Mouse (Mus musculus): ENCODE measurements around the gene Glud1. TPM values are rescaled to one million over a fixed set of nuclear protein-coding genes. Genes with fewer than 3 reads are reported as not detected.

Gene Glud1
- polyA plus RNA-seq, 1 experiment, result 95.8 TPM

GRCm38 (mm10) chr14:34370921-34371320 is 60.4 kb downstream of the Glud1 start:
- Histone ChIP-seq H3K4me2 (ENCODE audit: low read depth) (no peak overlapping the region), H3ac (ENCODE audit: control insufficient read depth, insufficient read length) (no peak overlapping the region), H3K27me3 (ENCODE audit: control insufficient read depth, insufficient read depth, insufficient read length) (no peaks in the 10 kb centered on the region), H3K4me3 (no peak overlapping the region), H3K79me2 (ENCODE audit: control insufficient read depth, insufficient read depth) (no peaks in the 10 kb centered on the region), H3K36me3 (ENCODE audit: control insufficient read depth, insufficient read depth) (no peaks in the 10 kb centered on the region)
- TF ChIP-seq TCF12 (IDR thresholded peaks at IDR 0.05; ENCODE audit: insufficient read depth, poor library complexity, severe bottlenecking), result no peak
- TF ChIP-seq CEBPB (IDR thresholded peaks at IDR 0.05; ENCODE audit: insufficient read depth, poor library complexity, severe bottlenecking), result no peak
- no peak for TF ChIP-seq POLR2AphosphoS2 (IDR thresholded peaks at IDR 0.05; ENCODE audit: insufficient read length, low read depth)
- TF ChIP-seq REST (IDR thresholded peaks at IDR 0.05; ENCODE audit: insufficient read depth, insufficient read length), result no peak
- no peak for TF ChIP-seq MAX (IDR thresholded peaks at IDR 0.05; ENCODE audit: low read depth)
- TF ChIP-seq USF1 (IDR thresholded peaks at IDR 0.05; ENCODE audit: low read depth), result no peak
- no peak for TF ChIP-seq TCF3 (IDR thresholded peaks at IDR 0.05; ENCODE audit: insufficient read length, low read depth)
- no peak for TF ChIP-seq SRF (IDR thresholded peaks at IDR 0.05; ENCODE audit: control insufficient read depth, insufficient read length, low read depth)
- no peak for TF ChIP-seq POLR2A (IDR thresholded peaks at IDR 0.05; ENCODE audit: insufficient read length, low read depth)
- no peak for TF ChIP-seq E2F4 (IDR thresholded peaks at IDR 0.05; ENCODE audit: insufficient read depth)
- no peak for TF ChIP-seq MYOD1 (IDR thresholded peaks at IDR 0.05; ENCODE audit: control insufficient read depth in 1 of 3, insufficient read length in 2 of 3, low read depth in 2 of 3)
- TF ChIP-seq MYOG (IDR thresholded peaks at IDR 0.05; ENCODE audit: control insufficient read depth in 1 of 3, insufficient read depth in 1 of 3, insufficient read length in 2 of 3, low read depth in 2 of 3), result no peak

GRCm38 (mm10) chr14:34371763-34372162 is 61.2 kb downstream of the Glud1 start:
- H3K4me3 ChIP-seq, result no peak overlapping the region
- no peaks in the 10 kb centered on the region for H3K79me2 ChIP-seq (ENCODE audit: control insufficient read depth, insufficient read depth)
- no peak overlapping the region for H3K4me2 ChIP-seq (ENCODE audit: low read depth)
- H3K27me3 ChIP-seq (ENCODE audit: control insufficient read depth, insufficient read depth, insufficient read length), result no peaks in the 10 kb centered on the region
- H3K36me3 ChIP-seq (ENCODE audit: control insufficient read depth, insufficient read depth), result no peaks in the 10 kb centered on the region
- H3ac ChIP-seq (ENCODE audit: control insufficient read depth, insufficient read length), result no peak overlapping the region
- TF ChIP-seq MYOG (IDR thresholded peaks at IDR 0.05; ENCODE audit: control insufficient read depth in 1 of 3, insufficient read depth in 1 of 3, insufficient read length in 2 of 3, low read depth in 2 of 3), result no peak
- TF ChIP-seq REST (IDR thresholded peaks at IDR 0.05; ENCODE audit: insufficient read depth, insufficient read length), result no peak
- TF ChIP-seq CEBPB (IDR thresholded peaks at IDR 0.05; ENCODE audit: insufficient read depth, poor library complexity, severe bottlenecking), result no peak
- no peak for TF ChIP-seq MYOD1 (IDR thresholded peaks at IDR 0.05; ENCODE audit: control insufficient read depth in 1 of 3, insufficient read length in 2 of 3, low read depth in 2 of 3)
- TF ChIP-seq TCF3 (IDR thresholded peaks at IDR 0.05; ENCODE audit: insufficient read length, low read depth), result no peak
- TF ChIP-seq SRF (IDR thresholded peaks at IDR 0.05; ENCODE audit: control insufficient read depth, insufficient read length, low read depth), result no peak
- no peak for TF ChIP-seq USF1 (IDR thresholded peaks at IDR 0.05; ENCODE audit: low read depth)
- TF ChIP-seq E2F4 (IDR thresholded peaks at IDR 0.05; ENCODE audit: insufficient read depth), result no peak
- TF ChIP-seq TCF12 (IDR thresholded peaks at IDR 0.05; ENCODE audit: insufficient read depth, poor library complexity, severe bottlenecking), result no peak
- TF ChIP-seq POLR2AphosphoS2 (IDR thresholded peaks at IDR 0.05; ENCODE audit: insufficient read length, low read depth), result no peak
- TF ChIP-seq POLR2A (IDR thresholded peaks at IDR 0.05; ENCODE audit: insufficient read length, low read depth), result no peak
- no peak for TF ChIP-seq MAX (IDR thresholded peaks at IDR 0.05; ENCODE audit: low read depth)

GRCm38 (mm10) chr14:34372646-34373045 is 62.1 kb downstream of the Glud1 start:
- Histone ChIP-seq H3K27me3 (ENCODE audit: control insufficient read depth, insufficient read depth, insufficient read length) (no peaks in the 10 kb centered on the region), H3K4me2 (ENCODE audit: low read depth) (no peak overlapping the region), H3K36me3 (ENCODE audit: control insufficient read depth, insufficient read depth) (no peaks in the 10 kb centered on the region), H3K4me3 (no peak overlapping the region), H3K79me2 (ENCODE audit: control insufficient read depth, insufficient read depth) (no peaks in the 10 kb centered on the region), H3ac (ENCODE audit: control insufficient read depth, insufficient read length) (no peak overlapping the region)
- TF ChIP-seq TCF12 (IDR thresholded peaks at IDR 0.05; ENCODE audit: insufficient read depth, poor library complexity, severe bottlenecking) (no peak), POLR2A (IDR thresholded peaks at IDR 0.05; ENCODE audit: insufficient read length, low read depth) (no peak), POLR2AphosphoS2 (IDR thresholded peaks at IDR 0.05; ENCODE audit: insufficient read length, low read depth) (no peak), CEBPB (IDR thresholded peaks at IDR 0.05; ENCODE audit: insufficient read depth, poor library complexity, severe bottlenecking) (no peak), TCF3 (IDR thresholded peaks at IDR 0.05; ENCODE audit: insufficient read length, low read depth) (no peak), USF1 (IDR thresholded peaks at IDR 0.05; ENCODE audit: low read depth) (no peak), MYOG (IDR thresholded peaks at IDR 0.05; ENCODE audit: control insufficient read depth in 1 of 3, insufficient read depth in 1 of 3, insufficient read length in 2 of 3, low read depth in 2 of 3) (no peak), SRF (IDR thresholded peaks at IDR 0.05; ENCODE audit: control insufficient read depth, insufficient read length, low read depth) (no peak), MYOD1 (IDR thresholded peaks at IDR 0.05; ENCODE audit: control insufficient read depth in 1 of 3, insufficient read length in 2 of 3, low read depth in 2 of 3) (no peak), E2F4 (IDR thresholded peaks at IDR 0.05; ENCODE audit: insufficient read depth) (no peak), REST (IDR thresholded peaks at IDR 0.05; ENCODE audit: insufficient read depth, insufficient read length) (no peak)

- Histone ChIP-seq H3K4me2 (ENCODE audit: low read depth) (peak overlapping the region; percentile 18), H3K27me3 (ENCODE audit: control insufficient read depth, insufficient read depth, insufficient read length) (no peaks in the 10 kb centered on the region), H3K4me3 (no peak overlapping the region), H3K36me3 (ENCODE audit: control insufficient read depth, insufficient read depth) (no peaks in the 10 kb centered on the region), H3K79me2 (ENCODE audit: control insufficient read depth, insufficient read depth) (no peaks in the 10 kb centered on the region), H3ac (ENCODE audit: control insufficient read depth, insufficient read length) (no peak overlapping the region)
- TF ChIP-seq MYOG (IDR thresholded peaks at IDR 0.05; ENCODE audit: control insufficient read depth in 1 of 3, insufficient read depth in 1 of 3, insufficient read length in 2 of 3, low read depth in 2 of 3) (peak in 1 of 3 experiments; percentile 47), USF1 (IDR thresholded peaks at IDR 0.05; ENCODE audit: low read depth) (no peak), MYOD1 (IDR thresholded peaks at IDR 0.05; ENCODE audit: control insufficient read depth in 1 of 3, insufficient read length in 2 of 3, low read depth in 2 of 3) (peak in 1 of 3 experiments; percentile 63)
These were observed 63.1 kb downstream of the Glud1 start for GRCm38 (mm10) chr14:34373581-34373980.

GRCm38 (mm10) chr14:34374577-34374976 is 64.0 kb downstream of the Glud1 start, which contains the start of gene Sncg:
TSS of gene Sncg (minus strand) at chr14:34374789.
- Histone ChIP-seq H3K27me3 (ENCODE audit: control insufficient read depth, insufficient read depth, insufficient read length) (no peaks in the 10 kb centered on the region), H3K36me3 (ENCODE audit: control insufficient read depth, insufficient read depth) (no peaks in the 10 kb centered on the region), H3K4me2 (ENCODE audit: low read depth) (peak within 1 kb of the TSS; percentile 18), H3ac (ENCODE audit: control insufficient read depth, insufficient read length) (no peak within 1 kb of the TSS), H3K79me2 (ENCODE audit: control insufficient read depth, insufficient read depth) (no peaks in the 10 kb centered on the region), H3K4me3 (no peak within 1 kb of the TSS)
- TF ChIP-seq MYOG (IDR thresholded peaks at IDR 0.05; ENCODE audit: control insufficient read depth in 1 of 3, insufficient read depth in 1 of 3, insufficient read length in 2 of 3, low read depth in 2 of 3) (no peak), TCF12 (IDR thresholded peaks at IDR 0.05; ENCODE audit: insufficient read depth, poor library complexity, severe bottlenecking) (no peak), MAX (IDR thresholded peaks at IDR 0.05; ENCODE audit: low read depth) (no peak), TCF3 (IDR thresholded peaks at IDR 0.05; ENCODE audit: insufficient read length, low read depth) (no peak), SRF (IDR thresholded peaks at IDR 0.05; ENCODE audit: control insufficient read depth, insufficient read length, low read depth) (no peak), E2F4 (IDR thresholded peaks at IDR 0.05; ENCODE audit: insufficient read depth) (no peak), POLR2AphosphoS2 (IDR thresholded peaks at IDR 0.05; ENCODE audit: insufficient read length, low read depth) (no peak), CEBPB (IDR thresholded peaks at IDR 0.05; ENCODE audit: insufficient read depth, poor library complexity, severe bottlenecking) (no peak)

All from myocyte (in vitro differentiated cells).